ENCODE assay signal across 10 mouse cellular contexts in genomic region chr7:145110657-145111251, GRCm38 (mm10).
A peak's percentile ranks its signal among the peaks of the same experiment; 100 is the strongest.
DNase-seq lines count a peak whose midpoint lies in the region; ATAC-seq and TF ChIP-seq lines count a peak whose summit lies in the region.
"Had no signal": no experiment of that assay in that cellular context is flagged by ENCODE, and none has a peak within 500 bp of the region (broad histone marks: within the 10 kb centered on the region; RNA-seq: fewer than 3 reads in every experiment).

No protein-coding gene starts in this region.

- 17% methylated on average over 10 of the region's 10 CpGs for WGBS in intestine, embryonic 15.5 days
- 19% methylated on average over 10 of the region's 10 CpGs for WGBS in liver, embryonic 16.5 days (ENCODE audit: insufficient replicate concordance)

- peak; percentile 63 for ATAC-seq in intestine, embryonic 15.5 days
- ATAC-seq in liver, embryonic 16.5 days (ENCODE audit: low read depth), result peak; percentile 32; the same call in 1 of the 2 replicates
- ATAC-seq in frontal cortex, adult (ENCODE audit: low TSS enrichment), result no peak

- H3K4me2 ChIP-seq in intestine, embryonic 15.5 days (replicated peaks), result peak overlapping the region; percentile 42
- H3K4me2 ChIP-seq in liver, embryonic 16.5 days (ENCODE audit: low read depth, low read length), result peak overlapping the region; percentile 41

- H3K9me3 ChIP-seq in intestine, embryonic 15.5 days, result no peaks in the 10 kb centered on the region
- no peaks in the 10 kb centered on the region for H3K9me3 ChIP-seq in liver, embryonic 16.5 days (replicated peaks; ENCODE audit: control insufficient read depth, low read length)
- H3K9me3 ChIP-seq: G1E; neural tube, embryonic 12.5 days had no signal

- peak overlapping the region; percentile 72 for H3K27ac ChIP-seq in layer of hippocampus, adult 2 months
- H3K27ac ChIP-seq in intestine, embryonic 15.5 days, result peak overlapping the region; percentile 80
- peak overlapping the region; percentile 77 for H3K27ac ChIP-seq in liver, embryonic 16.5 days (ENCODE audit: low read length)
- H3K27ac ChIP-seq: neural tube, embryonic 12.5 days had no signal

- TF ChIP-seq CTCF in layer of hippocampus, adult 2 months (conservative IDR thresholded peaks at IDR 0.05), result no peak

- H3K36me3 ChIP-seq in intestine, embryonic 15.5 days, result no peaks in the 10 kb centered on the region
- H3K36me3 ChIP-seq in liver, embryonic 16.5 days (ENCODE audit: control insufficient read depth, insufficient read depth), result no peaks in the 10 kb centered on the region
- H3K36me3 ChIP-seq: G1E; neural tube, embryonic 12.5 days had no signal

- H3K4me3 ChIP-seq in layer of hippocampus, adult 2 months, result no peak overlapping the region; the same call in 1 of the 2 replicates
- H3K4me3 ChIP-seq in intestine, embryonic 15.5 days (replicated peaks), result 0 out of 2 replicates have a peak overlapping the region, but pooled peaks have one; percentile 0
- H3K4me3 ChIP-seq in liver, embryonic 16.5 days (ENCODE audit: low read depth, low read length), result no peak overlapping the region; the same call in 1 of the 2 replicates
- H3K4me3 ChIP-seq: neural tube, embryonic 12.5 days had no signal

- no peak for DNase-seq in layer of hippocampus, adult 2 months (ENCODE audit: low spot score in 2 of 2)
- no peak for DNase-seq in layer of hippocampus, postnatal 25 days (ENCODE audit: extremely low spot score in 1 of 2, low spot score in 1 of 2)
- peak; percentile 80 to 87 for DNase-seq in adrenal gland, postnatal 36 days
- peak; percentile 99 for DNase-seq in heart, adult 11 months
- DNase-seq in ovary, postnatal 14 days (ENCODE audit: low spot score), result peak; percentile 29

- no peaks in the 10 kb centered on the region for H3K27me3 ChIP-seq in intestine, embryonic 15.5 days (replicated peaks)
- no peaks in the 10 kb centered on the region for H3K27me3 ChIP-seq in liver, embryonic 16.5 days (ENCODE audit: control insufficient read depth, insufficient read depth, low read depth, low read length)

- peak overlapping the region; percentile 24; the same call in 1 of the 2 replicates for H3K9ac ChIP-seq in intestine, embryonic 15.5 days
- H3K9ac ChIP-seq in liver, embryonic 16.5 days (ENCODE audit: low read depth, low read length), result no peak overlapping the region
- H3K9ac ChIP-seq: neural tube, embryonic 12.5 days had no signal

- peaks cover 29% of the 10 kb centered on the region for H3K4me1 ChIP-seq in intestine, embryonic 15.5 days (replicated peaks)
- H3K4me1 ChIP-seq in liver, embryonic 16.5 days (ENCODE audit: control insufficient read depth, low read depth, low read length), result peaks cover 2% of the 10 kb centered on the region; the same call in 1 of the 2 replicates

Comparison
In these comparisons a context has a peak if more than half of its experiments do, and no peak if none do; other contexts are left out.
1. DNase-seq: peak in adrenal gland, postnatal 36 days (2 of 2), heart, adult 11 months (single experiment) and ovary, postnatal 14 days (single experiment); none in layer of hippocampus, adult 2 months (0 of 2) and layer of hippocampus, postnatal 25 days (0 of 2).
2. Peak in every context shown above with its lines, with median percentiles within 50 percentile points of each other: H3K27ac ChIP-seq.